Mouse (Mus musculus): ENCODE measurements around the gene Prm3.

GRCm38 (mm10) chr16:10810376-10810775 lies 19.7 kb upstream of the Prm3 start:
- TF ChIP-seq CTCF (IDR thresholded peaks at IDR 0.05; ENCODE audit: extremely low read depth, insufficient read length, insufficient replicate concordance, low read depth, low read length) (no peak), POLR2A (IDR thresholded peaks at IDR 0.05; ENCODE audit: low read depth, low read length) (no peak)

All from small intestine, adult 2 months (tissue).